Mouse (Mus musculus) forebrain, embryonic 12.5 days (tissue): ENCODE measurements around the gene Iqcm. TPM values are rescaled to one million over a fixed set of nuclear protein-coding genes. Genes with fewer than 3 reads are reported as not detected.

ENCODE experiments used
- ATAC-seq: fragments of 200-750 bp; cut with Nextera tagmentation; 2 replicates; pipeline ENCODE4 v1.8.0; 2017; ENCODE audit warnings: moderate TSS enrichment; ENCODE audit not compliant: low FRiP score
- H3K27ac ChIP-seq: fragments of 300-500 bp; sonication (generic); 2 replicates; pipeline ENCODE4 v1.5.1; 2016; ENCODE audit warnings: mild to moderate bottlenecking
- H3K27me3 ChIP-seq: fragments of 300-500 bp; sonication (generic); 2 replicates; pipeline ENCODE4 v1.6.1; 2016; ENCODE audit warnings: mild to moderate bottlenecking
- H3K36me3 ChIP-seq: fragments of 300-500 bp; sonication (generic); replicated peaks from 2 replicates; pipeline ENCODE4 v1.6.1; 2016; ENCODE audit warnings: mild to moderate bottlenecking
- H3K4me1 ChIP-seq: fragments of 300-500 bp; sonication (generic); 2 replicates; pipeline ENCODE4 v1.6.1; 2016
- H3K4me2 ChIP-seq: fragments of 300-500 bp; sonication (generic); 2 replicates; pipeline ENCODE4 v1.6.1; 2016; ENCODE audit warnings: mild to moderate bottlenecking, moderate library complexity
- H3K4me3 ChIP-seq: fragments of 300-500 bp; sonication (generic); replicated peaks from 2 replicates; pipeline ENCODE4 v1.5.1; 2016; ENCODE audit warnings: mild to moderate bottlenecking
- H3K9ac ChIP-seq: fragments of 300-500 bp; sonication (generic); 2 replicates; pipeline ENCODE4 v1.6.1; 2016; ENCODE audit warnings: mild to moderate bottlenecking
- H3K9me3 ChIP-seq: fragments of 300-500 bp; sonication (generic); 2 replicates; pipeline ENCODE4 v1.6.1; 2016
- WGBS: fragments of 180-500 bp; shearing (Covaris S2); methylation state at CpG from one replicate; pipeline ENCODE4 v1.1.7; 2016; 5-methylcytosine and 5-hydroxymethylcytosine counted together
- polyA plus RNA-seq: library from polyadenylated mRNA; unstranded; fragments of >200 nt; fragmentation: Nextera tagmentation; extraction: Ambion mirVana; gene quantifications from 2 replicates; pipeline ENCODE4 v1.2.1, GENCODE M21; 2016

The Iqcm gene
- polyA plus RNA-seq, 1 experiment from 2014 or later: not detected

GRCm38 (mm10) chr8:75828468-75829132, 380.1 kb downstream of the Iqcm start:
- H3K36me3 ChIP-seq: no peaks in the 10 kb centered on the region
- 48% methylated on average over 4 of the region's 4 CpGs for WGBS
- H3K4me2 ChIP-seq: no peak overlapping the region
- H3K4me3 ChIP-seq: no peak overlapping the region
- no peak overlapping the region for H3K9ac ChIP-seq
- no peaks in the 10 kb centered on the region for H3K4me1 ChIP-seq
- H3K27ac ChIP-seq: no peak overlapping the region
- peaks cover 40% of the 10 kb centered on the region for H3K27me3 ChIP-seq
- peak; percentile 86 for ATAC-seq
- H3K9me3 ChIP-seq: no peaks in the 10 kb centered on the region

DNA sequence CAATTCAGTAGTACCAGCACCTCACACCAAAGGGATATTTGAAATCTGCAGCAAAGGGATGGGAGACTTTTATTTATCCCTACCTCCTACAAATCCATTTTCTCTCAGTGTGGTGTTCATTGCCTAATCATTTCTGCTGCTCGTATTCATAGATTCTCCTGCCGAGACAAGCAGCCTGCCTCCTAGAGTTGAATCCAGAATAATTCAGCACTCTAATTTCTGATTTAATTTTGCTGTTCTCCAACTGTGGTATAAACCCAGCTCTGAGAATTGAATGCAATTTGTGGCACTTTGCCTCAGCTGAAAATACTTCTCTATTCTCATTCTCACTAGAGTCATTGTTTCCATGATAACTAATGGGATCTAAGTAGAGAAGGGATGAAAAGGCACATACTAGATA, 386.8 kb downstream of the Iqcm start:
- H3K27me3 ChIP-seq: peaks cover 27% of the 10 kb centered on the region
- WGBS: 82% methylated on average over 2 of the region's 2 CpGs

DNA sequence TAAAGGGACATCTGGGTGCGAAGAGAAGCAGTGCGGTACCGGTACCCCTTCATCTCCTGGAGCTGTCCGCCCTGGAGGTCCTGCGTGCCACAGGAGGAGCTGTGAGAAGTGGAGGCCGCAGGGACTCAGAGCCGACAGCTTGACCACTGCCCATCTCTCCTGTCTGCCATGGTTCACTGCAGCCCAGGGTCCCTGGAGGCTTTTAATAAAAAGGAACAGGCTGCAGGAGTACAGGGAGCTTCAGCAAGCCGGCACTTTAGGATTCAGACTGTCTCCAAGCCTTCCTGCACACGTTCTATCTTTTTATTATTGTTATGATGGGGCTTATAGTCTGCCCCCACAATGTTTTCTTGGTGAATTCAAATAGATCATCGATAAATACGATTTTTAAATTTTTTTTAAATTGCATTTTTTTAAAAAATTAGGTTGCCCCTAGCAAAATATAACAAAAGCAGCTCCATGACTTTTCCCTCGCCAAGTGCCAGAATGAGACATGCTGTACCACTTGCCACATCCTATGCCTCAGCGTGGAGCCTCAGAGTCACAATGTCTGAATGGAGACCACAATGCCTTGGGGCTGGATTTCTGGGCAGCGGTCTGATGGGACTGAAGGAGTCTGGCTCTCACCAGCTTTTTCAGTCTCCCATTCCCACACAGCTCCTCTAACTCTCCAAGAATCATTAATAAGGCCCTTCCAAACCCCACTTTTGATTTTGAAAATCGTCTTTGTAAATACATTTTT, 469.3 kb downstream of the Iqcm start:
- no peak overlapping the region for H3K27ac ChIP-seq
- no peaks in the 10 kb centered on the region; the same call in 1 of the 2 replicates for H3K4me1 ChIP-seq
- no peak overlapping the region for H3K9ac ChIP-seq
- H3K4me2 ChIP-seq: no peak overlapping the region
- no peaks in the 10 kb centered on the region for H3K9me3 ChIP-seq
- ATAC-seq: no peak
- H3K36me3 ChIP-seq: no peaks in the 10 kb centered on the region
- WGBS: 70% methylated on average over 15 of the region's 15 CpGs
- H3K4me3 ChIP-seq: no peak overlapping the region
- H3K27me3 ChIP-seq: no peaks in the 10 kb centered on the region

More for the DNA sequence above, 386.8 kb downstream of the Iqcm start:
- no peaks in the 10 kb centered on the region for H3K9me3 ChIP-seq
- ATAC-seq: no peak
- no peaks in the 10 kb centered on the region for H3K36me3 ChIP-seq
- H3K4me1 ChIP-seq: no peaks in the 10 kb centered on the region
- no peak overlapping the region for H3K27ac ChIP-seq
- H3K4me2 ChIP-seq: no peak overlapping the region
- H3K9ac ChIP-seq: no peak overlapping the region
- H3K4me3 ChIP-seq: no peak overlapping the region

DNA sequence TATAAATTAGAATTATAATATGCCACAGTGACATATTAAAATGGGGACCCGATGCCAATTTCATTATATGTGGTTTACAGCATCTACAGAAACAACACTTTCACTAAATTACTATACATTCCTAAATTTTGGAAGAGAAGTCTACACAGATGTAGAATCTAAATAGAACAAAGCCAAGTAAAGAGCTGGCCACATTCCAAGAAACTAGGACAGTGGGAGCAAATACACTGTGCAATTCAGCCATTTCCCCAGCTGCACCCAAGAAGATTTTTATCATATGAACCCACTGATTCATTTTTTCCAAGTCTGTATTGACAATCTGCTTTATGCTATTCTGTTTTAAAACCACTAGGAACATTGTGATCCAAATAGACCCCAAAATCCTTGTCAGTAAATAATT, 500.7 kb downstream of the Iqcm start:
- Histone ChIP-seq H3K9ac (no peak overlapping the region), H3K4me2 (no peak overlapping the region), H3K4me1 (no peaks in the 10 kb centered on the region), H3K27ac (no peak overlapping the region), H3K4me3 (no peak overlapping the region), H3K27me3 (no peaks in the 10 kb centered on the region), H3K9me3 (no peaks in the 10 kb centered on the region), H3K36me3 (no peaks in the 10 kb centered on the region)
- 78% methylated on average over 1 of the region's 1 CpGs for WGBS
- no peak for ATAC-seq

DNA sequence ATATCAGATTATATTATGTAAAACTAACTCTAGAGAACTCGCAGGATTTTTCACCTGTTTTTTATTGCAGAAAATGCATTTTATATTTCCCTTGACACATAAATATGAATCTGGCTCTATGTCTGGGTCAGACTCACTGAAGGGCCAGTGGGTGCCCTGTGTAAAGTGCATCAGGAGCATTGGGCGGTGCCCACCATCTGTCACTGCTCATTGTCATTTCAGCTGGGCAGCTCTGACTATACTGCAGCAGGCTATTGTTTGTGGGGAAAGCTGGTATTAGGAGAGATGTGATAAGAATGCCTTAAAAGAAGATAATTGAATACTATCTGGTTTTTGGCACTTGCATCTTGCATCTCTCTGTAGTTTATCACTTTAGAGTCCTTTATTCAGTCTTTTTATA, 507.5 kb downstream of the Iqcm start:
- Histone ChIP-seq H3K4me1 (no peaks in the 10 kb centered on the region), H3K27ac (no peak overlapping the region), H3K27me3 (no peaks in the 10 kb centered on the region), H3K4me2 (no peak overlapping the region), H3K9ac (no peak overlapping the region), H3K36me3 (no peaks in the 10 kb centered on the region), H3K4me3 (no peak overlapping the region), H3K9me3 (no peaks in the 10 kb centered on the region)
- no peak for ATAC-seq
- 86% methylated on average over 2 of the region's 2 CpGs for WGBS

- no peak for ATAC-seq
- 89% methylated on average over 4 of the region's 4 CpGs for WGBS
- H3K4me3 ChIP-seq: no peak overlapping the region
These were observed 570.0 kb downstream of the Iqcm start for GRCm38 (mm10) chr8:76018501-76018900.

More at GRCm38 (mm10) chr8:76018501-76018900, 570.0 kb downstream of the Iqcm start:
- no peak overlapping the region for H3K4me2 ChIP-seq
- no peaks in the 10 kb centered on the region for H3K4me1 ChIP-seq
- no peak overlapping the region for H3K9ac ChIP-seq
- H3K27ac ChIP-seq: no peak overlapping the region
- no peaks in the 10 kb centered on the region for H3K27me3 ChIP-seq
- H3K36me3 ChIP-seq: no peaks in the 10 kb centered on the region
- 0 out of 2 replicates have a peak, but pooled peaks cover 3% of the 10 kb centered on the region for H3K9me3 ChIP-seq

Other genes with a start within 250 kb of the Iqcm start
- 0.13 and 0.14 TPM in 2 replicates for gene Rasd2, start 234.8 kb upstream of the Iqcm start, polyA plus RNA-seq
- 0.15 and 0.29 TPM in 2 replicates for gene Gm10358, start 42.1 kb upstream of the Iqcm start, polyA plus RNA-seq